In the genomic region with DNA sequence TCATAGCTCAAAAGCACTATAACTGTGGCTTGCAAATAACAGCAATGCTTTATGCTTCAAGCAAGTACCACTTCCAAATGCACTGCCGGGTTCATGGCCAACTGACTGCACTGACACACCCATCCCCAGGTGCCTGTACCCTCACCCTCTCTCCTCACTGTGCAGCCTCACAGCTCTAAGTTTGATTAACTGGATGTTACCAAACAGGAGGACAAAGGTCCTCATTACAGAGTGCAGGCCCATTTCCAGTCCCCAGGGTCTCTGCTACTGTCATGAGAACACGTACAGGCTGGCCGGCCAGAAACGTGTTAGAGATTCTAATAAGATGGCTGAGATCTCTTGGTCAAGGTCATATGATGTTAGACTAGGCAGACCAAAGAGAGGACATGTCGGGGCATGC, we compare ENCODE assay signal across 18 mouse cellular contexts.
A peak's percentile ranks its signal among the peaks of the same experiment; 100 is the strongest.
DNase-seq lines count a peak whose midpoint lies in the region; ATAC-seq and TF ChIP-seq lines count a peak whose summit lies in the region.
"Had no signal": no experiment of that assay in that cellular context is flagged by ENCODE, and none has a peak within 500 bp of the region (broad histone marks: within the 10 kb centered on the region; RNA-seq: fewer than 3 reads in every experiment).

No protein-coding gene starts in this region.

- 58% methylated on average over 5 of the region's 5 CpGs for WGBS in kidney, adult 2 months
- WGBS in kidney, embryonic 14.5 days = 86% methylated on average over 5 of the region's 5 CpGs
- 62% methylated on average over 5 of the region's 5 CpGs for WGBS in liver, embryonic 14.5 days (ENCODE audit: insufficient replicate concordance)
- 64% methylated on average over 5 of the region's 5 CpGs for WGBS in liver, embryonic 12.5 days (ENCODE audit: insufficient replicate concordance)

- H3K4me2 ChIP-seq in kidney, embryonic 14.5 days (replicated peaks; ENCODE audit: low read depth, low read length) = no peak overlapping the region
- no peak overlapping the region for H3K4me2 ChIP-seq in liver, embryonic 14.5 days (ENCODE audit: low read depth)
- H3K4me2 ChIP-seq in liver, embryonic 12.5 days = no peak overlapping the region
- H3K4me2 ChIP-seq: limb, embryonic 12.5 days; lung, embryonic 15.5 days had no signal

- DNase-seq in kidney, adult 2 months = peak; percentile 60
- DNase-seq in liver, embryonic 14.5 days (ENCODE audit: low read depth in 3 of 3, low spot score in 3 of 3) = no peak
- peak; percentile 13 to 50 for DNase-seq in kidney, postnatal 25 days
- DNase-seq in frontal cortex, adult 2 months (ENCODE audit: extremely low spot score in 1 of 2, low spot score in 1 of 2) = no peak
- no peak for DNase-seq in thymus, postnatal 36 days
- DNase-seq: adrenal gland, postnatal 25 days; cerebellum, adult 11-12 months; cerebellum, postnatal 14 days; lung, postnatal 4 days; right cerebral cortex, postnatal 25 days; thymus, adult 18-20 months had no signal

- TF ChIP-seq EP300 in liver, embryonic 14.5 days (IDR thresholded peaks at IDR 0.05; ENCODE audit: low read depth) = no peak

- no peaks in the 10 kb centered on the region for H3K27me3 ChIP-seq in kidney, adult 2 months (replicated peaks; ENCODE audit: control insufficient read depth, insufficient read depth, low read length)
- no peaks in the 10 kb centered on the region for H3K27me3 ChIP-seq in kidney, embryonic 14.5 days (ENCODE audit: control insufficient read depth, insufficient read depth, low read length)
- no peaks in the 10 kb centered on the region for H3K27me3 ChIP-seq in liver, embryonic 14.5 days (ENCODE audit: control insufficient read depth, insufficient read depth, low read length)
- H3K27me3 ChIP-seq in liver, embryonic 12.5 days (replicated peaks) = no peaks in the 10 kb centered on the region
- H3K27me3 ChIP-seq: limb, embryonic 12.5 days; lung, embryonic 15.5 days had no signal

- H3K36me3 ChIP-seq in kidney, adult 2 months (ENCODE audit: control insufficient read depth, insufficient read depth, low read length) = no peaks in the 10 kb centered on the region
- H3K36me3 ChIP-seq in kidney, embryonic 14.5 days (ENCODE audit: control insufficient read depth, insufficient read depth, low read length) = no peaks in the 10 kb centered on the region
- H3K36me3 ChIP-seq in liver, embryonic 14.5 days (replicated peaks; ENCODE audit: control insufficient read depth, insufficient read depth, low read depth) = no peaks in the 10 kb centered on the region
- no peaks in the 10 kb centered on the region for H3K36me3 ChIP-seq in liver, embryonic 12.5 days
- H3K36me3 ChIP-seq: G1E; limb, embryonic 12.5 days; lung, embryonic 15.5 days had no signal

- no peaks in the 10 kb centered on the region for H3K9me3 ChIP-seq in kidney, embryonic 14.5 days (ENCODE audit: control insufficient read depth, low read length)
- H3K9me3 ChIP-seq in liver, embryonic 14.5 days (ENCODE audit: control insufficient read depth, low read length) = no peaks in the 10 kb centered on the region
- no peaks in the 10 kb centered on the region for H3K9me3 ChIP-seq in liver, embryonic 12.5 days (replicated peaks)
- H3K9me3 ChIP-seq: limb, embryonic 12.5 days; lung, embryonic 15.5 days had no signal

- H3K4me3 ChIP-seq in kidney, adult 2 months (ENCODE audit: insufficient read depth, low read depth, low read length) = no peak overlapping the region
- no peak overlapping the region for H3K4me3 ChIP-seq in kidney, embryonic 14.5 days (ENCODE audit: low read length)
- H3K4me3 ChIP-seq in liver, embryonic 14.5 days (ENCODE audit: insufficient read depth in 1 of 2, low read depth in 2 of 2, low read length in 2 of 2) = no peak overlapping the region
- H3K4me3 ChIP-seq in liver, embryonic 12.5 days = no peak overlapping the region
- H3K4me3 ChIP-seq: limb, embryonic 12.5 days; lung, embryonic 15.5 days had no signal

- H3K4me1 ChIP-seq in kidney, adult 2 months (ENCODE audit: control insufficient read depth, insufficient read depth, low read length) = peaks cover 8% of the 10 kb centered on the region; the same call in 1 of the 2 replicates
- H3K4me1 ChIP-seq in kidney, embryonic 14.5 days (ENCODE audit: control insufficient read depth, insufficient read depth, low read length) = no peaks in the 10 kb centered on the region
- H3K4me1 ChIP-seq in liver, embryonic 14.5 days (replicated peaks; ENCODE audit: control insufficient read depth in 2 of 2, insufficient read depth in 2 of 2, low read length in 1 of 2) = no peaks in the 10 kb centered on the region; a peak in 1 of 4 replicates
- peaks cover 3% of the 10 kb centered on the region; the same call in 1 of the 2 replicates for H3K4me1 ChIP-seq in liver, embryonic 12.5 days
- H3K4me1 ChIP-seq: lung, embryonic 15.5 days had no signal

- no peak overlapping the region for H3K9ac ChIP-seq in kidney, embryonic 14.5 days (ENCODE audit: low read depth, low read length)
- H3K9ac ChIP-seq in liver, embryonic 14.5 days (replicated peaks) = no peak overlapping the region
- H3K9ac ChIP-seq in liver, embryonic 12.5 days = no peak overlapping the region
- H3K9ac ChIP-seq: limb, embryonic 12.5 days; lung, embryonic 15.5 days had no signal

- H3K27ac ChIP-seq in kidney, adult 2 months (ENCODE audit: insufficient read depth, low read depth, low read length) = peak overlapping the region; percentile 6; the same call in 1 of the 2 replicates
- no peak overlapping the region for H3K27ac ChIP-seq in kidney, embryonic 14.5 days (ENCODE audit: low read depth, low read length)
- H3K27ac ChIP-seq in liver, embryonic 14.5 days = no peak overlapping the region
- H3K27ac ChIP-seq in liver, embryonic 12.5 days = no peak overlapping the region
- H3K27ac ChIP-seq: limb, embryonic 12.5 days; lung, embryonic 15.5 days had no signal

- no peak for ATAC-seq in kidney, embryonic 14.5 days (ENCODE audit: low FRiP score, low TSS enrichment)
- peak; percentile 50; the same call in 1 of the 2 replicates for ATAC-seq in liver, embryonic 14.5 days (ENCODE audit: insufficient read depth)
- no peak; the same call in 1 of the 2 replicates for ATAC-seq in liver, embryonic 12.5 days
- ATAC-seq: forebrain, embryonic 16.5 days; hindbrain, embryonic 16.5 days had no signal

- TF ChIP-seq POLR2A in kidney, adult 2 months (IDR thresholded peaks at IDR 0.05; ENCODE audit: low read depth, low read length) = no peak

- TF ChIP-seq CTCF in kidney, adult 2 months (conservative IDR thresholded peaks at IDR 0.05; ENCODE audit: insufficient read depth, insufficient read length, low read depth, low read length) = no peak
- TF ChIP-seq CTCF in liver, embryonic 14.5 days (IDR thresholded peaks at IDR 0.05; ENCODE audit: low read depth) = no peak

Comparison
In these comparisons a context has a peak if more than half of its experiments do, and no peak if none do; other contexts are left out.
1. DNase-seq: peak in kidney, adult 2 months (single experiment) and kidney, postnatal 25 days (2 of 2); none in liver, embryonic 14.5 days (0 of 3), frontal cortex, adult 2 months (0 of 2) and thymus, postnatal 36 days (0 of 2).